Mouse (Mus musculus) erythroblast, embryonic 14.5 days (primary cell): Measurements from ENCODE around the gene Chrna1. TPM values are rescaled to one million over a fixed set of nuclear protein-coding genes. Genes with fewer than 3 reads are reported as not detected.

ENCODE experiments used
- H3K27me3 ChIP-seq: 2 replicates; pipeline ENCODE4 v1.6.1; 2012; ENCODE audit warnings: inconsistent platforms; ENCODE audit not compliant: control insufficient read depth
- H3K36me3 ChIP-seq: 2 replicates; pipeline ENCODE4 v1.6.1; 2012; ENCODE audit warnings: mild to moderate bottlenecking, inconsistent platforms; ENCODE audit not compliant: control insufficient read depth
- H3K4me1 ChIP-seq: 2 replicates; pipeline ENCODE4 v1.6.1; 2012; ENCODE audit warnings: inconsistent platforms; ENCODE audit not compliant: control insufficient read depth
- H3K4me3 ChIP-seq: replicated peaks from 2 replicates; pipeline ENCODE3; 2012; ENCODE audit warnings: moderate library complexity, mild to moderate bottlenecking, inconsistent platforms
- H3K9me3 ChIP-seq: 2 replicates; pipeline ENCODE4 v1.6.1; 2012; ENCODE audit warnings: low read length, inconsistent platforms, mixed read lengths; ENCODE audit not compliant: control insufficient read depth
- GATA1 ChIP-seq: IDR thresholded peaks from 2 replicates; pipeline ENCODE4 v1.6.1; 2012; ENCODE audit warnings: low read length, inconsistent platforms, mixed read lengths
- TAL1 ChIP-seq: IDR thresholded peaks from 3 replicates; pipeline ENCODE4 v1.6.1; 2012; ENCODE audit warnings: low read length, inconsistent platforms, mixed read lengths
- polyA plus RNA-seq: library from polyadenylated mRNA; stranded (reverse); fragments of >175 nt; gene quantifications from 2 replicates; pipeline ENCODE4 v1.2.3, GENCODE M21; 2012

Chrna1 gene
- polyA plus RNA-seq, 1 experiment = not detected

- Histone ChIP-seq H3K9me3 (no peaks in the 10 kb centered on the region), H3K27me3 (no peaks in the 10 kb centered on the region), H3K36me3 (no peaks in the 10 kb centered on the region), H3K4me1 (no peaks in the 10 kb centered on the region; the same call in 1 of the 2 replicates), H3K4me3 (no peak overlapping the region)
- TF ChIP-seq TAL1 (no peak), GATA1 (no peak)
Observed at GRCm38 (mm10) chr2:73596786-73597185, 16.6 kb upstream of the Chrna1 start.

- TF ChIP-seq TAL1 = no peak
- TF ChIP-seq GATA1 = no peak
Observed at GRCm38 (mm10) chr2:73596326-73596725, 16.2 kb upstream of the Chrna1 start.

GRCm38 (mm10) chr2:73593101-73593439 is 12.9 kb upstream of the Chrna1 start:
- no peaks in the 10 kb centered on the region; the same call in 1 of the 2 replicates for H3K4me1 ChIP-seq

More at GRCm38 (mm10) chr2:73596326-73596725, 16.2 kb upstream of the Chrna1 start:
- Histone ChIP-seq H3K36me3 (no peaks in the 10 kb centered on the region), H3K4me3 (no peak overlapping the region), H3K4me1 (no peaks in the 10 kb centered on the region; the same call in 1 of the 2 replicates), H3K9me3 (no peaks in the 10 kb centered on the region), H3K27me3 (no peaks in the 10 kb centered on the region)

DNA sequence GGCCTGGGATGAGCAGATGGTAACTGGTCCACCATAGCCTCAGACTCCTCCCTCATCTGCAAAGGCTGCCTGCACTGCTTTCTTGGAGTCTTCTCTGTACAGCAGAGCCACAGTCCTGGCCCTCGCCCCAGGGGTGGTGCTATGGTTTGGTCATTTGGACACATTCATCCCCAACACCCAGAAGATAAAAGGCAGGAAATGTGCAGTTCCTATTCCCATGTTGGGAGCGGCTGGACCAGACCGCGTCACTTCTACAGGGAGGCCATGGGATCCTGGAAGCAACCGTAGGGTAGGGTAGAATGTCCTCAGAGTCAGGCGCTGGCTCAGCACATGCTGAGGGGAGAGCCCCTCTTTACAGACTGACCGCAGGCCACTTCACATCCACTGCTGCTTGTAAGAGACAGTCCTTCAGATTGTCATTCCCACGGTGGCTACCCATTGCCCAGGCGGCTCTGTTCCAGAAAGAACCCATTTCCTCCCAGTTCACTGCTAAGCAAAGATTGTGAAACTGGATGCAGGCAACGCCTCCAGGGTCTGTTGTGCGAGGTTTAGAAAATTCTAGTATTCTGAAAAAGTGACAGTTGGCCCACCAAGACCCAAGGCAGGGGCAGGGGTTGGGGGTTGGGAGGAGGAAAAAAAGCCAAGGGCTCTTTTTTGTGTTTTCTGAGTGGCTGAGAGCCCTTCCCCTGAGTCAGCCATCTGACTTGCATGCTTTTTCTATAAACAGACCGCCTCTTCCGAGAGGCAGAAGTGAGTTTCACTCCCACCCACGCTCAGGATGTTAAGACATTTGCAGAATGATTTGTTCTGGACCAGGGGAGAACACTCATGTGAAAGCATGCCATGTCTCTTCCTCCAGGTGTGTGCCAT is 12.3 kb upstream of the Chrna1 start:
- H3K4me3 ChIP-seq = no peak overlapping the region
- TF ChIP-seq GATA1 (no peak), TAL1 (no peak)
- H3K4me1 ChIP-seq = no peaks in the 10 kb centered on the region; the same call in 1 of the 2 replicates
- no peaks in the 10 kb centered on the region for H3K9me3 ChIP-seq
- H3K36me3 ChIP-seq = no peaks in the 10 kb centered on the region
- peaks cover 5% of the 10 kb centered on the region; the same call in 1 of the 2 replicates for H3K27me3 ChIP-seq

More at GRCm38 (mm10) chr2:73593101-73593439, 12.9 kb upstream of the Chrna1 start:
- H3K27me3 ChIP-seq = peaks cover 5% of the 10 kb centered on the region; the same call in 1 of the 2 replicates
- TF ChIP-seq TAL1 (no peak), GATA1 (no peak)
- no peak overlapping the region for H3K4me3 ChIP-seq
- no peaks in the 10 kb centered on the region for H3K9me3 ChIP-seq
- no peaks in the 10 kb centered on the region for H3K36me3 ChIP-seq

DNA sequence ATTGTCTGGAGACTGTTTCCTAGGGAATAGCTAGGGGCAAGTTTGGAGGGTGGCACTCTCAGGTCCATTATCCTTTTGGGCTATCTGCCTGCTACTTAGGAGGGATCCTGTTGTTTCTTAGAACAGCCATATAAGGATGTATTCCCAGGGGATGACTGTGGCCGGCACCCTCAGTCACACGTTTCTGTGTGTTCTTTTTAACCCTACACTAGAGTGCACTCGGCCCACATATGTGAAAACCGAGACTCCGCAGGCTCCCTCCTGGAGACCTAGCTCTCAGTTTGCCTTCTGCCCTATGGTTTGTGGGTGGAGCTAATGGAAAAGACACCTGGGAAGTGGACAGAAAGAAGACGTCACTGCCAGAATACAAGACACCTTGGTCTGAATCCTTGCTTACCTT is 11.1 kb upstream of the Chrna1 start:
- H3K27me3 ChIP-seq = peaks cover 8% of the 10 kb centered on the region
- no peak overlapping the region for H3K4me3 ChIP-seq
- TF ChIP-seq GATA1 (no peak), TAL1 (no peak)
- H3K9me3 ChIP-seq = no peaks in the 10 kb centered on the region
- no peaks in the 10 kb centered on the region for H3K36me3 ChIP-seq
- H3K4me1 ChIP-seq = no peaks in the 10 kb centered on the region

DNA sequence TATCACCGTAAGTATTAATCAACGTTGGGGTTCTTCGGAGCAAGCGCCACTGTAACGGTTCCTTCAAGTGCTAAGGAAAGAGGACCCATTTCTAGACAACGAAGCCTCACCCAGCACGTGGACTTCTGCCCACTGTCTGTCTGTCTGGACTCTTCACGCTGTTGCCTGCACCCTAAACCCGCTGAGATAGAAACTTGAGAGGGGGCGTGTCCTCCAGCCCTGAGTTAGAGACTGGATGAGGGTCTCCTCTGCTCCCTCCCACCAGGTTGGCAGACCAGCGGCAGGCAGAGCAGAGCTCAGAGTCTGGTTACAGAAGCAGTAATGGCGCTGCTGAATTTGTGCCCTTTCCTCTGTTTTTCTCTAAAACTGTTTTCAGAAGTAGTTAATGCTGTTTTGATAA is 10.0 kb upstream of the Chrna1 start:
- TF ChIP-seq TAL1 (no peak), GATA1 (no peak)
- Histone ChIP-seq H3K4me3 (no peak overlapping the region), H3K4me1 (0 out of 2 replicates have a peak, but pooled peaks cover 2% of the 10 kb centered on the region), H3K36me3 (no peaks in the 10 kb centered on the region), H3K27me3 (peaks cover 16% of the 10 kb centered on the region), H3K9me3 (no peaks in the 10 kb centered on the region)

DNA sequence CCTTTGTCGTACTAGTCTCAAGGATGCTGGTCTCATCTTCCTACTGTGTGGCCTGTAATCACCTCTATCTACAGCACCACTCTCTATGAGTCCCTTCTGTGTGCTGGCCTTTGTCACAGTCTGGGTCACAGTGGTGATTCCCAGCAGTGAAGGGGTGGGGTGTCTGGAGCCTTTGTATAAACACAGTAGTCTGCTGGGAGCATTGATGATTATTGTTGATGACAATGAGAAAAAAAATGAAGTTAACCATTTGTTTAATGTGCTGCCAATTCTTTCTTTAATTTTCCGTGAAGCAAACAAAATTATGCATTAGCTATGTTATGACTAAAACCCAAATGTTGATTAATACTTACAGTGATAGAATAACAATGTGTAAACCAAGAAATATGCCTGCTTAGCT is 8.8 kb upstream of the Chrna1 start:
- 0 out of 2 replicates have a peak, but pooled peaks cover 2% of the 10 kb centered on the region for H3K4me1 ChIP-seq
- H3K27me3 ChIP-seq = peaks cover 21% of the 10 kb centered on the region
- no peaks in the 10 kb centered on the region for H3K36me3 ChIP-seq
- H3K4me3 ChIP-seq = no peak overlapping the region
- TF ChIP-seq TAL1 = no peak
- TF ChIP-seq GATA1 = no peak
- H3K9me3 ChIP-seq = no peaks in the 10 kb centered on the region

GRCm38 (mm10) chr2:73587109-73587506 is 7.0 kb upstream of the Chrna1 start:
- H3K4me1 ChIP-seq = 0 out of 2 replicates have a peak, but pooled peaks cover 2% of the 10 kb centered on the region

GRCm38 (mm10) chr2:73586392-73587108 is 6.4 kb upstream of the Chrna1 start:
- Histone ChIP-seq H3K27me3 (peaks cover 26% of the 10 kb centered on the region), H3K36me3 (no peaks in the 10 kb centered on the region), H3K4me3 (no peak overlapping the region), H3K4me1 (0 out of 2 replicates have a peak, but pooled peaks cover 2% of the 10 kb centered on the region), H3K9me3 (no peaks in the 10 kb centered on the region)
- TF ChIP-seq GATA1 (no peak), TAL1 (no peak)

More at GRCm38 (mm10) chr2:73587109-73587506, 7.0 kb upstream of the Chrna1 start:
- H3K27me3 ChIP-seq = peaks cover 26% of the 10 kb centered on the region
- H3K9me3 ChIP-seq = no peaks in the 10 kb centered on the region
- TF ChIP-seq GATA1 (no peak), TAL1 (no peak)
- H3K4me3 ChIP-seq = no peak overlapping the region
- H3K36me3 ChIP-seq = no peaks in the 10 kb centered on the region
